9 mouse cellular contexts compared by ENCODE assay signal in the genomic region with DNA sequence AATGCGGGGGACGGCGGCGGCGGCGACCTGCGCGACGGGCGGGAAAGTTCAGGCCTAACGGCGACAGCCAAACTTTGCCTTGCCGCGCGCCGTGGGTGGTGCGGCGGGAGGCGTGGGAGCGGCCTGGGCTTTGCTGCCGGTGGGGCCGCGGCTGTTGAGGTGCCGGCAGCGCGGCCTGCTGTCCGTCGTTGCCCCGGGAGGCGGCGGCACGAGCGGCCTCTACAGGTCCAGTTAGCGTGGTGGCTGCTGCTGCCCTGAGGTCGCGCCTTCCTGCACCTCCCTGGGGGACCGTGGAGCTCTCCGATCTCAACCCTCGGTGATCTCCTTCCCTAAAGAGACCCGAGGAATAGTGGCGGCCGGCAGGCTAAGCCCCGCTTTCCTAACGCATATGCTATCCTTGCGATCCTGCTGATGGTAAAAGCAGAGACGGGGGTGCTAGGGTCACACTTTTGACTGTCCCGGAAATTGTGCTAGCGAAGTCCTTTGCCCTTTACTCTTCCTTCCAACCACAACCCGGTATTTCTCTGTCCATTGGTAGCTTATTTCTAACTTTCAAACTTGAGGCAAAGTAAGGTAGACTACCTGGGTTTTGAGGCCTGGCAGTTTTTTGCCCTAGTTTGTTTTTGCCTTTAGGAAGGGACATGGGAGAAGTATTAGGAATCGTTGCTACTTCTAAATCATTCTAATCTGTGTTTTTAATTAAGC. TPM values are rescaled to one million over a fixed set of nuclear protein-coding genes. Genes with fewer than 3 reads are reported as not detected.
A peak's percentile ranks its signal among the peaks of the same experiment; 100 is the strongest.
DNase-seq lines count a peak whose midpoint lies in the region; ATAC-seq and TF ChIP-seq lines count a peak whose summit lies in the region.
"Had no signal": no experiment of that assay in that cellular context is flagged by ENCODE, and none has a peak within 500 bp of the region (broad histone marks: within the 10 kb centered on the region; RNA-seq: fewer than 3 reads in every experiment).

No protein-coding gene starts in this region.

- peaks cover 11% of the 10 kb centered on the region for H3K36me3 ChIP-seq in E14TG2a.4 (ENCODE audit: insufficient read depth, low read length)
- H3K36me3 ChIP-seq in limb, embryonic 12.5 days: peaks cover 4% of the 10 kb centered on the region; the same call in 1 of the 2 replicates
- H3K36me3 ChIP-seq in midbrain, embryonic 11.5 days (ENCODE audit: control insufficient read depth, insufficient read depth, low read length): no peaks in the 10 kb centered on the region

- peak; percentile 19 for ATAC-seq in activated CD4-positive, CD25-positive, alpha-beta regulatory T cell, adult 4 months
- peak; percentile 64 for ATAC-seq in erythroblast, adult 5-6 weeks (replicated peaks; ENCODE audit: low FRiP score, poor library complexity, severe bottlenecking)
- ATAC-seq in hematopoietic stem cell, adult 5-6 weeks (replicated peaks in 1 of 2; ENCODE audit: insufficient read depth in 1 of 2, low FRiP score in 2 of 2, low TSS enrichment in 1 of 2, low read depth in 1 of 2, poor library complexity in 2 of 2, severe bottlenecking in 2 of 2): peak; percentile 24 to 35; a peak in 2 of 4 replicates
- peak; percentile 12; the same call in 1 of the 2 replicates for ATAC-seq in limb, embryonic 12.5 days (ENCODE audit: insufficient number of reproducible peaks, insufficient read depth, low FRiP score, low TSS enrichment, low read depth)
- peak; percentile 63 for ATAC-seq in midbrain, embryonic 11.5 days (ENCODE audit: low FRiP score)

- H3K9me3 ChIP-seq in E14TG2a.4 (ENCODE audit: low read length): no peaks in the 10 kb centered on the region
- H3K9me3 ChIP-seq in limb, embryonic 12.5 days: no peaks in the 10 kb centered on the region
- H3K9me3 ChIP-seq in midbrain, embryonic 11.5 days (ENCODE audit: control insufficient read depth, low read length): no peaks in the 10 kb centered on the region

- H3K4me2 ChIP-seq in limb, embryonic 12.5 days: peak overlapping the region; percentile 83
- H3K4me2 ChIP-seq in midbrain, embryonic 11.5 days: peak overlapping the region; percentile 79

- peak overlapping the region; percentile 95 for H3K4me3 ChIP-seq in E14TG2a.4 (replicated peaks; ENCODE audit: low read length)
- H3K4me3 ChIP-seq in limb, embryonic 12.5 days (replicated peaks): peak overlapping the region; percentile 97
- peak overlapping the region; percentile 69 for H3K4me3 ChIP-seq in midbrain, embryonic 11.5 days (ENCODE audit: low read depth, low read length)

- no peaks in the 10 kb centered on the region for H3K27me3 ChIP-seq in E14TG2a.4 (ENCODE audit: insufficient read depth, low read length)
- H3K27me3 ChIP-seq in limb, embryonic 12.5 days: no peaks in the 10 kb centered on the region
- H3K27me3 ChIP-seq in midbrain, embryonic 11.5 days (ENCODE audit: control insufficient read depth, insufficient read depth, low read length): no peaks in the 10 kb centered on the region

- H3K27ac ChIP-seq in limb, embryonic 12.5 days: peak overlapping the region; percentile 99
- peak overlapping the region; percentile 87 for H3K27ac ChIP-seq in midbrain, embryonic 11.5 days (ENCODE audit: low read depth, low read length)

- WGBS in limb, embryonic 12.5 days: under 1% methylated on average over 41 of the region's 50 CpGs
- WGBS in midbrain, embryonic 11.5 days: under 1% methylated on average over 50 of the region's 50 CpGs

- H3K9ac ChIP-seq in limb, embryonic 12.5 days (replicated peaks): peak overlapping the region; percentile 95
- peak overlapping the region; percentile 91 for H3K9ac ChIP-seq in midbrain, embryonic 11.5 days (ENCODE audit: low read length)

- no peak for TF ChIP-seq CTCF in E14TG2a.4 (conservative IDR thresholded peaks at IDR 0.05; ENCODE audit: low read length)

- peak; percentile 90 for DNase-seq in midbrain, embryonic 11.5 days (ENCODE audit: low spot score, missing footprints)
- peak; percentile 73 for DNase-seq in yolk sac, embryonic 10.5 days (ENCODE audit: low spot score)
- no peak for DNase-seq in left cerebral cortex, adult 9 months (ENCODE audit: low spot score in 2 of 2)

- peaks cover 42% of the 10 kb centered on the region for H3K4me1 ChIP-seq in E14TG2a.4 (replicated peaks; ENCODE audit: low read depth, low read length)
- H3K4me1 ChIP-seq in limb, embryonic 12.5 days (replicated peaks): peaks cover 20% of the 10 kb centered on the region
- peaks cover 16% of the 10 kb centered on the region for H3K4me1 ChIP-seq in midbrain, embryonic 11.5 days (ENCODE audit: control insufficient read depth, insufficient read depth, low read length)

RNA-seq across cellular contexts. Expression of gene Prpf4b, which starts 0.8 kb away (rescaled TPM):
- 10 to 100 TPM; 56.8 to 90.8 TPM for polyA plus RNA-seq in activated CD4-positive, CD25-positive, alpha-beta regulatory T cell, adult 4 months (2017; shearing (Covaris generic))
- total RNA-seq in erythroblast, adult 5-6 weeks (2015; ENCODE audit: low replicate concordance): 90.7 and 111 TPM in 2 replicates
- total RNA-seq in erythroblast, adult 5-6 weeks (2017; ENCODE audit: low replicate concordance): 97.2 and 110 TPM in 2 replicates
- total RNA-seq in hematopoietic stem cell, adult 5-6 weeks (2017): 184 and 215 TPM in 2 replicates
- polyA plus RNA-seq in limb, embryonic 12.5 days (2016; fragmentation: Nextera tagmentation; extraction: Ambion mirVana): 95.0 and 98.6 TPM in 2 replicates
- 111 and 119 TPM in 2 replicates for polyA plus RNA-seq in midbrain, embryonic 11.5 days (2014; fragmentation: Nextera tagmentation; extraction: Ambion mirVana)

RNA-seq across cellular contexts. Expression of gene Fam217a, which starts 48.2 kb away (rescaled TPM):
- not detected for polyA plus RNA-seq in activated CD4-positive, CD25-positive, alpha-beta regulatory T cell, adult 4 months (2017; shearing (Covaris generic))
- total RNA-seq in erythroblast, adult 5-6 weeks (2015; ENCODE audit: low replicate concordance): not detected in 2 replicates
- total RNA-seq in erythroblast, adult 5-6 weeks (2017; ENCODE audit: low replicate concordance): not detected in 2 replicates
- not detected in 2 replicates for total RNA-seq in hematopoietic stem cell, adult 5-6 weeks (2017)
- 0.78 and 1.0 TPM in 2 replicates for polyA plus RNA-seq in limb, embryonic 12.5 days (2016; fragmentation: Nextera tagmentation; extraction: Ambion mirVana)
- 1.4 and 1.8 TPM in 2 replicates for polyA plus RNA-seq in midbrain, embryonic 11.5 days (2014; fragmentation: Nextera tagmentation; extraction: Ambion mirVana)

RNA-seq across cellular contexts. Expression of gene 4933417A18Rik, which starts 48.3 kb away (rescaled TPM):
- polyA plus RNA-seq in activated CD4-positive, CD25-positive, alpha-beta regulatory T cell, adult 4 months (2017; shearing (Covaris generic)): not detected
- not detected in 2 replicates for total RNA-seq in erythroblast, adult 5-6 weeks (2015; ENCODE audit: low replicate concordance)
- not detected in 2 replicates for total RNA-seq in erythroblast, adult 5-6 weeks (2017; ENCODE audit: low replicate concordance)
- total RNA-seq in hematopoietic stem cell, adult 5-6 weeks (2017): not detected in 2 replicates
- polyA plus RNA-seq in limb, embryonic 12.5 days (2016; fragmentation: Nextera tagmentation; extraction: Ambion mirVana): not detected in 2 replicates
- polyA plus RNA-seq in midbrain, embryonic 11.5 days (2014; fragmentation: Nextera tagmentation; extraction: Ambion mirVana): not detected in 2 replicates
- total RNA-seq: layer of hippocampus, postnatal 25 days had no signal

Comparison
In these comparisons a context has a peak if more than half of its experiments do, and no peak if none do; other contexts are left out.
1. ATAC-seq: peak in every context shown above with its lines; median percentile 64 in erythroblast, adult 5-6 weeks; 63 in midbrain, embryonic 11.5 days; 30 in hematopoietic stem cell, adult 5-6 weeks; 19 in activated CD4-positive, CD25-positive, alpha-beta regulatory T cell, adult 4 months; 12 in limb, embryonic 12.5 days.
2. DNase-seq: peak in midbrain, embryonic 11.5 days (single experiment) and yolk sac, embryonic 10.5 days (single experiment); none in left cerebral cortex, adult 9 months (0 of 2).
3. Peak in every context shown above with its lines, with median percentiles within 50 percentile points of each other: H3K4me3 ChIP-seq.